Mouse (Mus musculus) erythroblast, embryonic 14.5 days (primary cell): ENCODE data around the gene Arhgap17. TPM values are rescaled to one million over a fixed set of nuclear protein-coding genes. Genes with fewer than 3 reads are reported as not detected.

ENCODE experiments used
- H3K27me3 ChIP-seq: 2 replicates; pipeline ENCODE4 v1.6.1; 2012; ENCODE audit warnings: inconsistent platforms; ENCODE audit not compliant: control insufficient read depth
- H3K36me3 ChIP-seq: 2 replicates; pipeline ENCODE4 v1.6.1; 2012; ENCODE audit warnings: mild to moderate bottlenecking, inconsistent platforms; ENCODE audit not compliant: control insufficient read depth
- H3K4me1 ChIP-seq: 2 replicates; pipeline ENCODE4 v1.6.1; 2012; ENCODE audit warnings: inconsistent platforms; ENCODE audit not compliant: control insufficient read depth
- H3K4me3 ChIP-seq: replicated peaks from 2 replicates; pipeline ENCODE3; 2012; ENCODE audit warnings: moderate library complexity, mild to moderate bottlenecking, inconsistent platforms
- H3K9me3 ChIP-seq: 2 replicates; pipeline ENCODE4 v1.6.1; 2012; ENCODE audit warnings: low read length, inconsistent platforms, mixed read lengths; ENCODE audit not compliant: control insufficient read depth
- GATA1 ChIP-seq: IDR thresholded peaks from 2 replicates; pipeline ENCODE4 v1.6.1; 2012; ENCODE audit warnings: low read length, inconsistent platforms, mixed read lengths
- TAL1 ChIP-seq: IDR thresholded peaks from 3 replicates; pipeline ENCODE4 v1.6.1; 2012; ENCODE audit warnings: low read length, inconsistent platforms, mixed read lengths
- polyA plus RNA-seq: library from polyadenylated mRNA; stranded (reverse); fragments of >175 nt; gene quantifications from 2 replicates; pipeline ENCODE4 v1.2.3, GENCODE M21; 2012

Arhgap17 gene
- polyA plus RNA-seq, 1 experiment: 3.8 TPM

DNA sequence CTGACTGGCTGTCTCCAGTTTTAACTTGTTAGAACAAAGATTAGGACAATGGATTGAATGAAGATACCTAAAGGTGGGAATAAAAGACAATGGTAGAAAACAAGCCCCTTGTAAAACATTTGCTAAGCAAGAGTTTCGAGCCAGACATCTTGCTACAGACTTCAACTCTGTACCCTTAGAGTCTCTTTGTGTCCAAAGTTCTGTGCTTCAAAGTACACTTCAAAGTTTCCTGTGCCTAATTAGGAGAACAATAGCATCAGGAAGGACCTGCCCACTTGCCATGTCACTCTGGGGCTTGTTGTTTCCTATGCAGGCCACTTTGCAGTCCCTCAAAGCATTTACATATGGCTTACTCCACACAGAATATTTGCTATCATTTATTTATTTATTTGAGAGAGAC is 33.4 kb downstream of the Arhgap17 start:
- peaks cover 7% of the 10 kb centered on the region for H3K36me3 ChIP-seq
- H3K27me3 ChIP-seq: no peaks in the 10 kb centered on the region
- peaks cover 12% of the 10 kb centered on the region for H3K4me1 ChIP-seq
- TF ChIP-seq TAL1 (no peak), GATA1 (no peak)
- no peak overlapping the region for H3K4me3 ChIP-seq
- H3K9me3 ChIP-seq: no peaks in the 10 kb centered on the region

DNA sequence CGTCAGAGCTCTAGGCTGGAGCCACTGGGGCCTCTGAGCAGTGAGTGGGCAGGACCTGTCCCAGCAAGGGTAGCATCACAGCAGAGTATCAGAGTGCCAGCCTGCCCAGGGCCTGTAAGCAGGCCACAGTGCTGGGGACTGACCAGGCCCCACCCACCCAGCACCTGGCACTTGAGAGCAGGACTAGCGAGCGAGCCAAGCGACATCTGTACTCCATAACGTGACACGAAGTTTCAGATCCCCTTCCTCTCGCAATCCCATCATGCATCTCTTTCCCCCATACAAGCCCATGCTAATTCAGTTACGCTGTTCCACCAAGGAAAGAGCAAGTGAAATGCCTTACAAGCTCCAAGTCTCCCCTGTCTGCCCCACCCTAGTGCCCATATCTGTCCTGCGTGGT is 39.2 kb downstream of the Arhgap17 start:
- Histone ChIP-seq H3K4me1 (peaks cover 26% of the 10 kb centered on the region), H3K9me3 (no peaks in the 10 kb centered on the region), H3K27me3 (no peaks in the 10 kb centered on the region), H3K4me3 (no peak overlapping the region), H3K36me3 (peaks cover 36% of the 10 kb centered on the region)
- TF ChIP-seq TAL1 (no peak), GATA1 (no peak)

DNA sequence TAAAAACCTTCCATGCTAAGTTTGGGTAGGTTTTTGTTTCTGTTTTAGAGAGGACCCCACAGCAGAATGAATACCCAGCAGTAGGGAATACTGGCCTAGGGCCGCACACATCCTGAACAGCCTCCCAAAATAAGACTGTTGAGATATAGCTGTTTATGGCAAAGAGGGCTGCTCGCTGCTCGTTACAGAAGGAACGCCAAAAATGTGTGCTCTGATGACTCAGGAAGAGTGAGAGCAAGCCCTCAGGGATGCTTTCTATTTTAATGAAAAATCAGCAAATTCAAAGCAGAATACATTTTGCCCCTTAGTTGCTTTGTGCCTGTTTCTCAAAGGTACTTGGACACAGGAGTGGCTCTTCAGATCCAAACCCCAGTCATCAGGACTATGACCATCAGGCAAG is 41.8 kb downstream of the Arhgap17 start:
- Histone ChIP-seq H3K9me3 (no peaks in the 10 kb centered on the region), H3K4me3 (no peak overlapping the region), H3K27me3 (no peaks in the 10 kb centered on the region), H3K4me1 (peaks cover 49% of the 10 kb centered on the region), H3K36me3 (peaks cover 57% of the 10 kb centered on the region)
- TF ChIP-seq GATA1: no peak
- TF ChIP-seq TAL1: no peak

DNA sequence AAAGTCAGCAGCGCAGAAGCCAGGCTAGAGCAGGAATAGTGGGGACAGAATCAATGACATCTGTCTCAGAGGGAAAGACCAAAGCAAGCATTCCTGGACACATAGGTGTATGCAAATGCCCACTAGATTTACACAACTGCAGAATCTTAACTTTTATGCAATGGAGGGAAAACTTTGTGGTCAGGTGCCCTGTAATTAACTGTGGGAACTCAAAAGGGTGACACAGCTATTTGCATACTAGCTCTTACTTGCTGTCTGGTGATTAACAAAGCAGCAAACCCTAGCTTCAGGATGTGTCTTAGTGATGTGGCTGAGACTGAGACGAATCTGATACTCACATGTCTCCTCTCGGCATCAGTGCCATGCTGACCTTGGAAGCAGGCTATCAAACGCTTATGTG is 42.8 kb downstream of the Arhgap17 start:
- Histone ChIP-seq H3K4me3 (no peak overlapping the region), H3K27me3 (no peaks in the 10 kb centered on the region), H3K4me1 (peaks cover 56% of the 10 kb centered on the region), H3K36me3 (peaks cover 66% of the 10 kb centered on the region), H3K9me3 (no peaks in the 10 kb centered on the region)
- no peak for TF ChIP-seq TAL1
- TF ChIP-seq GATA1: no peak

DNA sequence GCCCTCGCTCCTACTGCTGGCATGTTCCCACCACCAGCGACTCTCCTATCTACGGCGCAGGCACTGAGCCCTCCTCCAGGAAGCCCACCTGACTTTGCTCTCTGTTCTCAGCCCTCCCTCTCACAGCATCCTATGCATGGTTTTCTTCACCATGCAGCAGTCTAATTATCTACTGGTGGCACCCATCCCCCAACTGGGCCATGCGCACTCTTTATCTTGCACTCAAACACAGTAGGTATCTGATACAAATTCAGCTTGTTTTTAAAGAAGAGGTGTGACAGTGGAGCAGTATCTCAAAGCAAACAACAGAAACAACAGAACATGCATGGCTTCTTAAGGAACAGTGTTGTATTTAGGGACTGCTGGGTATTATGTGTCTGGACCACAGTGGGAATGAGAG is 43.7 kb downstream of the Arhgap17 start:
- no peak for TF ChIP-seq GATA1
- TF ChIP-seq TAL1: no peak
- peaks cover 56% of the 10 kb centered on the region for H3K4me1 ChIP-seq

DNA sequence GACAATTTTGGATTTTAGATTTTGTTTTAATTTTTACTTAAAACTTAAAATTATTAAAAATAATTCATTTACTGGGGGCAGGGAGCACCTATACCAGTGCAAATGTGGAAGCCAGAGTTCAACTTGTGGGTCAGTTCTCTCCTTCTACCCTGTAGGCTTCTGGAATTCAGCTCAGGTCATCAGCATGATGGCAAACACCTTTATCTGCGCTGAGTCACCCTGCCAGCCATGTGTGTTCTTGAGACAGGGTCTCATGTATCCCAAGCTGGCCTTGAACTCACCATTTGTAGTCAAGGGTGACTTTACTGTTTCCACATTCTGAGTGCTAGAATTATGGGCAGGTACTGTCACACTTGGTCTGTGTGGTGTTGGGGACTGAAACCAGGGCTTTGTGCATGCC is 45.6 kb downstream of the Arhgap17 start:
- Histone ChIP-seq H3K27me3 (no peaks in the 10 kb centered on the region), H3K9me3 (no peaks in the 10 kb centered on the region), H3K4me3 (no peak overlapping the region), H3K4me1 (peaks cover 50% of the 10 kb centered on the region), H3K36me3 (peaks cover 79% of the 10 kb centered on the region)
- TF ChIP-seq GATA1 (no peak), TAL1 (no peak)

More for the DNA sequence above, 43.7 kb downstream of the Arhgap17 start:
- Histone ChIP-seq H3K36me3 (peaks cover 74% of the 10 kb centered on the region), H3K4me3 (no peak overlapping the region), H3K27me3 (no peaks in the 10 kb centered on the region), H3K9me3 (no peaks in the 10 kb centered on the region)

DNA sequence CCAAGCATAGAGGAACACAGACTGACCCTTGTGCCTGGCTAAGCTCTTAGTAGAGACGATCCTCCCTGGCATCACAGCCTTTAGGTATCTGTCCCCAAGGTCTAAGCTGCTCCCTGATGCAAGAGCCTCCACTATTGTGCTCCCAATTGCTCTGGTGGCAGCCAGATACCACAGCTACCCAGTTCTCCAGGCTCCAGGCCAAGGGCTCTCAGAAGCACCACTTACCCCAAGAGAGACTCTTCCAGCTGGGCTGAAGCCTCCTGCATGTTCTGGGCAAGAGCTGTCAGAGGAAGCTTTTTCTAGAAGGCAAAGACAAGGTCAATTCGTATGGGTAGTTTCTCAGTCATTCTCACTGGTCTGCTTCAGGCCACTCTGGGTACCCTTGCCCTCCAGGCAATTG is 46.3 kb downstream of the Arhgap17 start:
- Histone ChIP-seq H3K36me3 (peaks cover 83% of the 10 kb centered on the region), H3K4me1 (peaks cover 50% of the 10 kb centered on the region), H3K9me3 (no peaks in the 10 kb centered on the region), H3K27me3 (no peaks in the 10 kb centered on the region), H3K4me3 (no peak overlapping the region)
- TF ChIP-seq GATA1 (no peak), TAL1 (no peak)

DNA sequence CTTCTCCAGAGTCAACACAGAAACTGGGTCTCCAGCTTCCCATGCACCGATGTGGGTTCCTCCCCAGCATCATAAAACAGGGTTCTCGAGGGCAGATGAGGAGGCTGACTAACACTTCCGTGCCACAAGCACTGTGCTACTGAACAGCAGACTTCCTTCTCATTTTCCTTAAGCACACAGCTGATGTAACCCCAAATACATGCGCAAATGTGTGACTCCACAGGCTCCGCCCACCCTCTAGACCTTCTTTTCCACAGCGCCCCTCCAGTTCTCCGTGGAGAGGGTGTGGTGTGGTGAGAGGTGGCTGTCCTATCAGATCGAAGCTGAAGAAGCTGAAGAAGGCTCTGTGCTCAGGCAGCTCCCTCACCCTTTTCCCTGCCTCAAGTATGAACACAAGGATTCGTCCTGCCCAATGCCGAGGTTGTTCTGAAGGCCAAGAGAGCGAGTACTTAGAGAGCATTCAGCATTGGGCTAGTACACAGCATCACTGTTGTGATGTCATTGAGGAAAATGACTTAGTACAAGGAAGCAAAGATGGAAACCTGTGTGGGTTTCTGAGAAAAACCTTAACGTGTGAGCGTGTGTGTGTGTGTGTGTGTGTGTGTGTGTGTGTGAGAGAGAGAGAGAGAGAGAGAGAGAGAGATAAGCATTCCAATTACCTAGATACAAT is 47.1 kb downstream of the Arhgap17 start:
- Histone ChIP-seq H3K4me3 (no peak overlapping the region), H3K4me1 (peaks cover 49% of the 10 kb centered on the region), H3K9me3 (no peaks in the 10 kb centered on the region), H3K27me3 (no peaks in the 10 kb centered on the region), H3K36me3 (peaks cover 86% of the 10 kb centered on the region)
- no peak for TF ChIP-seq GATA1
- no peak for TF ChIP-seq TAL1

DNA sequence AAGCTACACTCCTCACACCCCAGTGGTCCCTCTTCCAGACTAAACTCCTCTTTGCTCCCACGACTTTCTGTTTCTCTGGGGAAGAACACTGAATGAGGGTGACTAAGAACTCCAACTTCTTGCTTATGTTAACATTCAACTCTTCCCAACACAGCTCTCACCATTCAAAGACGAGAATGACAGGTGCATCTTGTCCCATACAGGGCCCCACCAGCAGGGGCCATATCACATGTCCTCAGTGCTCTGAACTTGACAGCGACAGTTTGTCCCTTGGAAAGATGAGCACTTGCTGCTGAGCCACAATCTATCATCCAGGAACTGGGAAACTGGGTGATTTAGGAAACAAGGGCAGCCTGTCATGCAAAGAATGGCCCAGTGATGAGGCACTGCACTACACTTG is 57.0 kb downstream of the Arhgap17 start:
- Histone ChIP-seq H3K9me3 (no peaks in the 10 kb centered on the region), H3K4me1 (no peaks in the 10 kb centered on the region), H3K36me3 (peaks cover 85% of the 10 kb centered on the region), H3K4me3 (no peak overlapping the region), H3K27me3 (no peaks in the 10 kb centered on the region)
- no peak for TF ChIP-seq TAL1
- TF ChIP-seq GATA1: no peak

DNA sequence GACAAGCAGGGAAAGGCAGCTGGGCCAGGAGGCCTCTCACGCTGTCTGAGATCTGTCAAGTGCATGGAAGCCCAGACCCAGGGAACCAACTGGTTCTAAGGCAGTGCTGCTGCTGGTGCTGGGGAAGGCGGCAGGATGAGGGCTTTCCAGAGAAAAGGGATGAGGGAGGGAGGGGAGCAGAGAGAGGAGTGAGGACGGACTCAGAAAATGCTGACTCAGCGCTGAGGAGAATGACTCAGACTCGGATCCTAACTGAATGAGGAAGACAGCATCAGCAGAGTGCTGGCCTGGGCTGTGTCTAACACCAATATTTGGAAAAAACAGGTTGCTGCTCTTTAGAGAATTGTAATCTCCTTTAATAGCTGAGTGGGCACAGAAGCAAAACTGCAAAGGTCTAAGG is 57.9 kb downstream of the Arhgap17 start:
- Histone ChIP-seq H3K4me3 (no peak overlapping the region), H3K9me3 (no peaks in the 10 kb centered on the region), H3K36me3 (peaks cover 88% of the 10 kb centered on the region), H3K27me3 (no peaks in the 10 kb centered on the region), H3K4me1 (no peaks in the 10 kb centered on the region)
- no peak for TF ChIP-seq GATA1
- no peak for TF ChIP-seq TAL1
